Mouse (Mus musculus): ENCODE measurements at regions not wholly inside any gene's neighbourhood (a gene's known extent, or its start where the extent isn't known, plus 50 kb on each side); places are given as distances from the start of the nearest gene placed in this dataset.

- H3K9ac ChIP-seq (replicated peaks; ENCODE audit: low read length), result no peak overlapping the region
- ATAC-seq, result no peak
- H3K4me2 ChIP-seq (ENCODE audit: low read depth, low read length), result no peak overlapping the region
- no peak for TF ChIP-seq CTCF (IDR thresholded peaks at IDR 0.05; ENCODE audit: low read depth)
- H3K27ac ChIP-seq, result no peak overlapping the region
- no peak overlapping the region for H3K4me3 ChIP-seq (ENCODE audit: low read length)
- DNase-seq (ENCODE audit: low spot score), result no peak
- no peaks in the 10 kb centered on the region for H3K9me3 ChIP-seq (ENCODE audit: low read length)
- H3K4me1 ChIP-seq (ENCODE audit: insufficient read depth, low read length), result no peaks in the 10 kb centered on the region
- WGBS, result 81% methylated on average over 9 of the region's 9 CpGs
- H3K27me3 ChIP-seq (ENCODE audit: insufficient read depth, low read length), result no peaks in the 10 kb centered on the region
- no peaks in the 10 kb centered on the region for H3K36me3 ChIP-seq (ENCODE audit: insufficient read depth, low read length)
These were observed 55.9 kb upstream of the Dap start for GRCm38 (mm10) chr15:31168191-31168590.

GRCm38 (mm10) chr15:31173309-31174115 is 50.6 kb upstream of the Dap start:
- DNase-seq (ENCODE audit: low spot score), result peak; percentile 49
- no peak overlapping the region for H3K9ac ChIP-seq (replicated peaks; ENCODE audit: low read length)
- 57% methylated on average over 6 of the region's 6 CpGs for WGBS
- H3K4me1 ChIP-seq (ENCODE audit: insufficient read depth, low read length), result no peaks in the 10 kb centered on the region
- ATAC-seq, result 0 out of 2 replicates have a peak, but pooled peaks have one; percentile 18
- no peaks in the 10 kb centered on the region for H3K36me3 ChIP-seq (ENCODE audit: insufficient read depth, low read length)
- H3K27ac ChIP-seq, result no peak overlapping the region
- no peaks in the 10 kb centered on the region for H3K9me3 ChIP-seq (ENCODE audit: low read length)
- no peak overlapping the region for H3K4me3 ChIP-seq (ENCODE audit: low read length)
- no peak overlapping the region for H3K4me2 ChIP-seq (ENCODE audit: low read depth, low read length)
- no peak for TF ChIP-seq CTCF (IDR thresholded peaks at IDR 0.05; ENCODE audit: low read depth)
- no peaks in the 10 kb centered on the region for H3K27me3 ChIP-seq (ENCODE audit: insufficient read depth, low read length)
